Mouse (Mus musculus) left cerebral cortex, postnatal 10 days (tissue): ENCODE data around the gene Wnk1. TPM values are rescaled to one million over a fixed set of nuclear protein-coding genes. Genes with fewer than 3 reads are reported as not detected.
A peak's percentile ranks its signal among the peaks of the same experiment; 100 is the strongest.

ENCODE experiments used
- DNase-seq, 2 experiments: peaks; one replicate each; pipeline ENCODE4 v3.0.0; 2021 to 2022; ENCODE audit warnings: low spot score in 2 of 2, mixed read lengths in 1 of 2; ENCODE audit errors: extremely low spot score in 1 of 2
- intact Hi-C: fragments of 180-260 bp; cut with DNase I; formaldehyde crosslinking; loops from one replicate; pipeline ENCODE4 v1.15.1; 2025
- total RNA-seq, 2 experiments: library from RNA; stranded (reverse); gene quantifications; 2 replicates each; pipeline ENCODE4 v1.2.3; 2021

Gene Wnk1
- total RNA-seq, 2 experiments from 2014 or later = 118 to 121 TPM

DNA sequence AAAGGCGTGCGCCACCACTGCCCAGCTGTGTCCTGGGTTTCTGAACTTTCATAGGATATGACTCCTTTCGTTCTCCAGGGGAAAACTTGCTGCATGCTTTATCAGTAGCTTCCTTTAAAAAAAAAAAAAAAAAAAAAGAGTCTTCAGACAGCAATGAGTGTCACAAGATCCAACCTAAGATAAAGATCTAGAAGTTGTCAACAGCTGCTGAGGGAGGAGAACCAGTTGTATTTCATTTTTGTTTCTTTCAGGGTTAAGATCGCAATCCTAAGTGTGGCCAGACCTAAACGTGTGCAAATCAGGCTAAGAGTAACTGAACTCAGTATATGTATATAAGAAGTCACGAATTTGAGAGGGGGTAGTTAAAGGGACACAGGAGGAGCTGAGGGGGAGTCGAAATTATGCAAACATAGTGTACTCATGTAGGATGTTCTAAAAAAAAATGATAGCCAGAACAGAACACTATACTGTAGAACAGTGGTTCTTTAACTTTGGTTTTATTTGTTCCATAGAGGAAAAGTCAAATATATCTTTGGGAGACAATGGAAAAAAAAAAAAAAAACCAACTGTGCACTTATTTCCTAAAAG, 9.3 kb upstream of the Wnk1 start:
- no peak for DNase-seq
- intact Hi-C loops = no loop called here

DNA sequence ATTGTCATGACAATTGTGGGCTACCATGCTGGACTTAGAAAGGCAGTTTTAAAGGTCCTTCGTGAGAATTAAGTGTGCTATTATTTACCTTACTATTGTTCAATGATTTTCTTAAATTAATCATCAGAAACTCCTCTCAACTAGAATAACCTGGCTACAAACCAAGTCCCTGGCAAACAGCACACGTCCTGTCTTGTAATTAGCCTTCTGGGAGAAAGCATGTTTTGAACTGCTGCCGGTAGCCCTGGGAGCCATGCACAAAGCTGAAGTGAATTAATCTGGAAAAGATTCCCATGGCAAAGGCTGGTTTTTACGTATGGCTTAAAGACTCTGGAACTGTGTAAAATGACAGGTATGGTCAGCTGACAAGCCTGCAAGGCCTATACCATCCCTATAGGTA, 6.9 kb upstream of the Wnk1 start:
- DNase-seq = no peak
- intact Hi-C loops = no loop called here

DNA sequence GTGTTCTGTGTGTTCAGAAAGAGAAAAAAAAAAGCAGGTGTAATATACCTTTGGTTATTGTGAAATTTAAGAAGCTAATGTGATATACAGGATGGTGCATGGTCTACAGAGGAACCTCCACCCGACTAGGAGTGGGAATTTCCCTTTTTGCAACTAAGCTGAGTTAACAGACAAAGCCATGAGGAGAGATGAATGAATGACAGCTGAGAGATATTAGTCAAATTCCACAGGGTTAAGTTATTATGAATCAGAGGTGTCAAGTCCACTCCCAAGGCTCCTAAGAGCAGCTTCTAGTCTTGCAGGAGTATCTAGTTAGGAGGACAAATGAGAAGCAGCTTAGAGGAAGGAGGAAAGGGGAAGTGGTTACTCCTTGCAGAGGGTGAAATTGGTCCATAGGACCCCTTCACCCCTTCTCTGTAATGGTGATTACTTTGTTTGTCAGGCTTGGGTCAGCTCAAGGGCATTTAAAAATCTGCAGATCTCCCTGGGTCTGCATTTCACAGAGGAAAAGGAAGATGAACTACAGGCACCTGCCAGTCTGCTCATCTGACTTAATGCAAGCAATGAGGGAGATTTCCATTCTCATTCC, 4.3 kb upstream of the Wnk1 start:
- intact Hi-C loops = no loop called here
- DNase-seq = no peak

DNA sequence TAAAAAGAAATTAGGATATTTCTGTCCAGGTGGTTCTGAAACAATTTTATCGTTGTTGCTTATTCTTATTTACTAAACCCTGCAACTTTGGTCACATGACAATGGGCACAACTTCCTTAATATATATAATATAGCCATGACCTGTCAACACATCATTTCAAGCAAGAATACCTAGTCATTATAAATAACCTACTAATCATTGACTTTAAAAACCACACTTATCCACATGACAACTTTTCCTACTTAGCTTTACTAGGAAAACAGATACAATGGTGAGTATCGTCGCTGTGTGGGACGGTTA, 2.0 kb upstream of the Wnk1 start:
- no peak for DNase-seq
- intact Hi-C loops = loop anchor here (2.0 kb wide), 1 partner anchor 150 kb away; no protein-coding TSS in a partner anchor

DNA sequence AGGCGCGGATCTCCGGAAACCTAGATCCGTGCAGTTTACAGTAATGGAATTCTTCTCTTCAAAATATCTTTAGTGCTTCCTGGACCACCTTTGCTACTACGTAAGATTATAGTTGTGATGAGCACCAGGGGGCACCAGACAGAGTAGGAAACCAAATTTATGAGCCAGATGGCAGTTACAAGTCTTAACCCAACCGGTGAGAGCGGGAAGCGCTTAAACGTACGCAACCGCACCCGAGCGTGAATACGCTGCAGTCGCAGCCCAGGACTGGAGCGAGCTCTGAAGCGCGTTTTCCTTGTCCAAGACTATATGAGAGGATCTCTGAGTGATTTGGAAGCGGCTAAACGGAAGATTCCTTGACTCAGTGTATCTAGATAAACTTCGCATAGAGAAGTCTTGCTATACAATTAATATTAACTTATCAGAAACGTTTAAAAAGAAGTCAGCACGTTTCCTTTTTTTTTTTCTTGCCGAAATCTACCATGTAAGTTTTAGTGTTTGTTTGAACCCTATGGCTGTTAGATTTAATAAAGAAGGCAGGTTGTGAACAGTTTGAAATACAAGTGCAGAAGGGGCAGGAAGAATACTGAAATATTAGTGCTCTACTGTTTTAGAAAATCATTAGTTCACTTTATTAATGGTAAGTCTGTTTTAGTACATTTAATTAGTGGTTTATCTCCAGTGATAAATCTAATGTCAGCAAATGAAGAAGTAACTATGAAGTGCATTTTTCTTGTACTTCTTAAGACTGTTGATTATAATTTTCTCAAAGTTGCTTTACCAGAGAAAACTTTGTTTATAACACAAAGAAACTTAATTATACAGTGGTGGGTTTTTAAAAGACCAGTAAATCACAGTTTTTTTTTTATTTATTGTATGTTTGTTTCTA, 1.4 kb upstream of the Wnk1 start:
- DNase-seq = peak; percentile 83 to 88
- intact Hi-C loops = loop anchor here (2.0 to 10.0 kb wide), 4 partner anchors 38 to 555 kb away; no protein-coding TSS in a partner anchor

DNA sequence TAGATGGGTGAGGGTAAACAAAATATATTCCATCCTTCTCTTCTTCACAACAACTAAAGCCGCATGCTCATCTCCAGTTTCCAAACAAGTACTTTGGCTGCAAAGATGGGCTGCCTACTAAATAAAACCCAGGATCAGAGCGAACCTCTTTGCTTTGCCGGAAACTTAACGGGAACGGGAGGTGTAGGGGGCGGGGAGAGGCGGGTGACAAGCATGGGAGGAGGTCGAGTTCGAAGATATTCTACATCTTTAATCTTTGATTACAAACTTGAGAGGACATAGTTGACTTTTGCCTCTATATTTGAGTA, 738 bp upstream of the Wnk1 start:
- DNase-seq = peak in 1 of 2 experiments; percentile 50
- intact Hi-C loops = loop anchor here (5.0 to 10.0 kb wide), 3 partner anchors 37 to 554 kb away; no protein-coding TSS in a partner anchor

DNA sequence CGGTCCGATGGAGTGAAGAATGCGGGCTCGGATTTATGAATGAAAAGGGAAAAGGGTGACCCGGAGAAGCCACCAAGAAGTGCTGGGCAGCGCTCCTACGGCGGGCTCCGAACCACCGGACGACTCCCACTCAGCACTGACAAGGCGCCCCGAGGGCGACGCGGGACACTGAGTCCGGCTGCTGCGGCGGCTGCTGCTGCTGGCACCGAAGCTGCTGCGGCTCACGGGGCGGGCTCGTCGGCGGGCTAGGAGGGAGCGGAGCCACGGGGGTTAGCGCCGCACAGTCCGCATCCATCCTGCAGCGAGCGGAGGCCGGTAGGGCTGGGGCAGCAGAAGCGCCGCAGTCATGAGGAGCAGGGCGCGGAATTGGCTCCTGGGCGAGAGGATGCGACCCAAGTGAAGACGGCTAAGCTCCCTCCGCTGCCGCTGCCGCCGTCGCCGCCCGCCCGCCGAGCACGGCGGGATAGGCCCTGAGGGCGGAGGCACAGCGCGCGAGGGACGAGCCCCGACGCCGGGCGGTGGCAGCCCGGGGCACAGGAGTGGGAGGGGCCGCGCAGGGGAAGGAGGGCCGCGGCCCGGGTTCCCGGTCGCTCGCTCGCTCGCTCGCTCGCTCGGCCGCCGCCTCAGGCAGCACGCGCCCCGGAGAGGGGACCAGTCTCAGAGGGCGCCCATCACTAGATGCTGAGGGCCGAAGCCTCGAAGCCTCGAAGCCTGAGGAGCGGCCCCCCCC, 671 bp downstream of the Wnk1 start:
- intact Hi-C loops = loop anchor here (5.0 to 10.0 kb wide), 3 partner anchors 36 to 553 kb away; no protein-coding TSS in a partner anchor
- DNase-seq = peak; percentile 25 to 85

DNA sequence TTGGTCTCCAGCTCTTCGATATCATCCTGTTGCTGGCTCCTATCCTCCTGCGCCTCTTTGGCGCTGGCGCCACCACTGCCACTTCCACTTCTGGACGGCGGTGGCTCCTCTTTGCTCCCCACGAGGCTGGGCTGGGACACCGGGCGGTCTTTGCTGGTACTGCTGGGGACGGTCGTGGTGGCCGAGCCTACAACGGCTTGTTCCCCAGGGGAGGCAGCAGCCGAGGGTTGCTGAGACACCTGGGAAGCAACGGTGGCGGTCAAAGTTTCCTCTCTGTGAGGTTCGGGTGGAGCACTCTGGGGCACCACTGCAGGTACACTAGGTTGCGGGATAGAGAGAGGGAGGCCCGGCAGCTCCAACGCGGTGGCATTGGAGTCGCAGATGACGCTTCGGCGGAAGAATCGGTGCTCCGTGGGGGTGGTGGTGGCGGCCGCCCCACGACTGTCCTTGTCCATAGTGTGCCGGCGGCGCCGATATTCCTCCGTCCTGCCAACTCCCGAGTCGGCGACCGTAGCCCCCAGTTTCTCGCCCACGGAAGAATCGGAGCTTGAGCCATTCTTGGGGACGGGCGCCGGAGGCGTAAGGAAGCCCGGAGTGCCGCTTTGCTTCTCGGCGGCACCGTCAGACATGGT, 1.4 kb downstream of the Wnk1 start:
- intact Hi-C loops = loop anchor here (5.0 to 10.0 kb wide), 3 partner anchors 35 to 552 kb away; no protein-coding TSS in a partner anchor
- DNase-seq = peak; percentile 48 to 87

DNA sequence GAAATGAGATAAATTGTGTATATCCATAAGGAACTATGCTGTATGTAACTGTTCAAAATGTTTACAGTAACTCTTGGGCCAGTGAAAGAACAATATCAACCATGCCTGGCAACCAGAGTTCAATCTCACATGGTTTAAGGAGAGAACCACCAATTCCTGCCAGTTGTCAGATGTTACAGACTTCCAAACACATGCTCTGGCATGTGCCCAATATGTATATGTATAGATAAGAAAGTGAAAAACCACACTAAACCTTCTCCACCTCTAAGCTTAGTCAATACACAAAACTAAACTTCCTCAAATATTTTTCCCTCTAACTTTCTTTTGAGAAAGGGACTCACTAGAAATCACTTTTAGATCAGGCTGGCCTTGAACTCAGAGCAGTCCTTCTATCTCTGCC, 13.9 kb downstream of the Wnk1 start:
- DNase-seq = no peak
- intact Hi-C loops = no loop called here

DNA sequence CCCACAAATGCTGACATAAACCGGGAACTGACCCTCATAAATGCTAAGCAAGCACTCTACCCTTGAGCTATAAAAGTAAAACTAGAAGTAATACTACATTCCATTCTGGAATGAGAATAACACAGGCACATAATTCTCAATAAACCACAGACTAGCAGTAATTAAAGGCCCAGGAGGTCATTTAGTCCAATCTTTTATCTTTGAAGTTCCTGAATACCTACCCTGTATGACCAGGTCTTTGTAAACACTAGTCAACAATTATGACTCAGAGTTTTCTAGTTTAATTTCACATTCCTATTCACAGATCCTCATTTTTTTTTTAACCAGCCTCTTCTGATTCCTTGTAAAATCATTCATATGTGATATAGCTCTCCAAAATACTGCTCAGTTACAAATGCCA, 14.7 kb downstream of the Wnk1 start:
- no peak for DNase-seq
- intact Hi-C loops = no loop called here

DNA sequence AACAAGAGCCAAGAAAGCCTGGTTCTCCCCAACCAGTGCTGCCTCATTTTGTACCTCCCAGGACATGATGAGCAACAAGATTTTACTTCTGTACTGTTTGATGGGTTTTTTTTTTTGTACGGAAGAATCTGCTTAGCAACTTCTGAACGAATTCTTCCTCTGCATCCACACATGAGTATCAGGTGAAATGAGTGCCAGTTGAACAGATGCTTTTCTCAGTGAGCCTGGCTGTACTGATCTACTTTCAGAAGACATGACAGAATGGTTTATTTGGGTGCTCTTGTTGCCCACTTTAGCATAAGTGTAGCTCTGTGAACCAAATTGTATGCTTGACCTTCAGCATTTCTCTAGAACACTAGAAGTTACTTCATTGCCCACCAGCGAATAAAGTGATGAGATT, 16.4 kb downstream of the Wnk1 start:
- no peak for DNase-seq
- intact Hi-C loops = no loop called here

DNA sequence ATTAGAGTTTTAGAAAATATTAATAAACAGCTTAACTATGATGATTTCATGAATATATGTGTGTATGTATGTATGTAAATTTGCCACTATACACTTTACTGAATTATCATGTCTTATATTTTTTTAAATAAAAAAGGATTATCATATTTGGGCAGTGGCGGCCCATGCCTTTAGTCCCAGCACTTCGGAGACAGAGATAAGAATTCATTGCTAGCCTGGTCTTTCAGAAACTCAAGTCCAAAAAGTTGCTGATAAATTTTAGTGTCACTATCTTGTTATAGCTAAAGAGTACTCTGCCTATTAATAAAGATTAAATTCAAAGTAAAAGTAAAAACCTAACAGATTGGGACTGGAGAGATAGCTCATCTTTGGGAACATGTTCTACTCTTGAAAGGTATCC, 18.8 kb downstream of the Wnk1 start:
- intact Hi-C loops = no loop called here
- DNase-seq = no peak

DNA sequence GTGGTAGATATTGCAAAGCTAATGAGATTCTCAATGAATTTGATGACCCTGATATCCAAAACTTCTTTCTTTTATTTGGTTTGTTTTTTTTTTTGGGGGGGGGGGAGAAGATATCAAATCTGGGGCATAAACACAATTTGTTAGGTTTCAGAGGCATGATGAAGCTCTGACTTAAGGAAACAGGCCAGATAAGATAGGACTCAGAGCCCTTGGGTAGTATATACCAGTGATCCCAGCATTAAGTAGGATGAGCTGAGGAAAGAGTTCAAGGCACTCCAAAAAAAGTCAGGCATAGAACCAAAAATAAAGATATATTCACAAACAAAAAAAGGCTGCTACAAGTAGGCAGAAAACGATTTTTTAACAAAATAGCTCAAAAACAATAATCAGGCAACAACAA, 25.3 kb downstream of the Wnk1 start:
- DNase-seq = no peak
- intact Hi-C loops = no loop called here

DNA sequence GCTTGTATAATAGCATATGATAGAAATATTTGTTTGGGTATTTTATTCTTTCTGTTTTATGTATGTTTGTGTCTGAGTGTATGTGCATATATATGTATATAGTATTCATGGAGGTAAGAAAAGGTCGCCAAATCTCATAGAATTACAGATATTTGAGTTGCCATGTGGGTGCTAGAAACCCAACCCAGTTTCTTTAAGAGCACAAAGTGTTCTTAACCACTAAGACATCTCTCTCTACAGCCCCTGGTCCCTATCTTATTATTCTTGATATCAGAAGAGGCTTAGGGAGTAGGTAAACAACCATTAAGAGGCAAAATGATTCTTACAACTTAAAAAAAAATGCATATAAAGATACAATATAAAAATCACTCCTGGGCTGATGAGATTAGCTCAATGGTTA, 27.0 kb downstream of the Wnk1 start:
- intact Hi-C loops = no loop called here
- no peak for DNase-seq

DNA sequence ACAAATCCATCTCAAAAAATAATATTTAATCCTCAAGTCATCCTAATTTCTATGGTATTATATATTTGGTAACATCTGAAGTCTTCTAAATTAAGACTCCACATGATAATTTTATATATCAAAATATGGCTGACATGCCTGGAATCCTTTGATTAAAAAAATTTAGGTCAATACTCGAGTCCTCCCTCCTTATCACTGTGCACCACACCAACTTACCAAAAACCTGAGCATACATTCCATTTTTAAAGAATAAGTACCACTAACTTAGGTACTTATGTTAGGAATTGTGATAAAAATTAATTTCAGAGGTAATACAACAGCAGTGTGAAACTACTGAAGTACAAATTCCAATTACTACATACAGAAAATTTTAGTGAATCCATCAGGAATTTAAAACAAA, 27.5 kb downstream of the Wnk1 start:
- intact Hi-C loops = no loop called here
- no peak for DNase-seq

DNA sequence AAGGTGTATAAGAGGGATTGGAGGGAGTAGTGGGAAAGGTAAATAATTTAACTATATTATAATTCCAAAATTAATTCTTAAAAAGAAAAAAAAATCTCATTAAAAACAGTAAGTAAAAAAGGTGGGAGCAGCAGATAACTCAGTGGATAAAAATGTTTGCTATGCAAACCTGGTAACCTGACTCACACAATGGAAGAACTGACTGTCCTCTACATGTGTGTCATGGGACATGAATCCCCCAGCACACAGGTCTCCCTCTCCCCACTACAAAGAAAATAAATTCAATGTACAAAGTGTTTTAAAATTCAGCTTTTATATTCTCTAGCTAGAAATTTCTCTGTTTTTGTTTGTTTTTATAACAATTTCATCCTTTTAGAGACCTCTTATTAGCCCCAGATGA, 27.9 kb downstream of the Wnk1 start:
- DNase-seq = no peak
- intact Hi-C loops = no loop called here

DNA sequence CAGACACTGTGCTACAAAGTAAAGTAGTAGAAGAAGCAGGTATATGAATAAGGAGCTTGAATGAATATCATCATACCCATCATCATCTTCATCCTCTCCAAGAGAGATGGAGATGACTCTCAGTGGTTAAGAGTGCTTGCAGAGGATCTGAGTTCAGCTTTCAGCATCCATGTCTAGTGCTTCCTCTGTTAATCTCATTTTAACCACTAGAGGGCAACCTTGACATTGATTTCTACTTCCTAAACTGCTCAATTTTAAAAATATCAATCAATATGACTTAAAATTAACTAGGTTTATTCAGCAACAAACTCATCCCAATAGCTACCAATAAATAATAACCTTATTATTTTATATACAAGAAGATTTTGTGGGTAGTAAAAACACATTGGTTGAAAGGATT, 36.8 kb downstream of the Wnk1 start:
- intact Hi-C loops = loop anchor here (2.0 to 5.0 kb wide), 3 partner anchors 36 to 301 kb away; partner anchors contain the start of gene Wnk1
- DNase-seq = peak in 1 of 2 experiments; percentile 47

DNA sequence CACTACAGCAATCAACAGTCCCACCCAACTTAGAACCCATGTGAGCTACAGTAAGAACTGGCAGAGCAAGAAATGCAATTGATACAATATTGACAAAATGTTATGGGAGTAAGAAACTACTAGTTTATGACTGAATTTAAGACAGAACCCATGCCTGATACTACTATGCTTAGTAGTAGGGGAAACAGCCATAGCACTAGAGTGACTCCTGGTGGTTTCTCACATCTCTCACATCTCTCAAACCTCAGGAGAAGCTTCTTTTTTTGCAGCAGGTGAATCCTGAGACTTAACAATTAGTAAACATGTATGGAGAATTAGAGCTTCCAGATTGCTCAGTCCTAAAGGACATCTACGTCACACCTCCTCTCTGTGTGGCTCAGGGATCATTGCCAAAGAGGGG, 42.0 kb downstream of the Wnk1 start:
- DNase-seq = no peak
- intact Hi-C loops = no loop called here
